Mouse (Mus musculus): ENCODE measurements around the gene Sst.

DNA sequence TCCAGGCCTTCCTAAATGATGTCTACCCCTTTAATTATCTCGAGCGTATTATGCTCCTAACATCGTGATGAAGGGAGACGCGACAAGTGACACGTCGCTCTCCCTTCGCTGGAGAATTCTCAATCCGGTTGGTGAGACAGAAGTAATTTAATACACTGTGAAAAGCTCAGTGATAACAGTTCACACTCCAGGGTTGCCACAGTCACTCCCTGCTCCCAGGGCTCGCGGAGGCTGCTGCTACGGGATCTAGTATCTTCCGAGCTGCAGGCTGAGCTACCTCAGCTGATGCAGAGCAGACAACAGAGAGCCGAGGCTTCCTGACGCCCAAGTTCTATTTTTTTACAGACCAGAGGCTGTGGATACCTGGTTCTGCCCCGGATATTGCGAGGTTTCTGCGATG is 40.5 kb upstream of the Sst start:
- TF ChIP-seq CTCF (IDR thresholded peaks at IDR 0.05; ENCODE audit: extremely low read depth, insufficient read depth, low read length) = no peak
- no peak for TF ChIP-seq POLR2A (IDR thresholded peaks at IDR 0.05; ENCODE audit: extremely low read depth, insufficient read depth, low read length)

Measured in cortical plate, adult 2 months (tissue).